Mouse (Mus musculus) testis, adult 2 months (tissue): ENCODE results near the gene Sgca.

ENCODE experiments used
- CTCF ChIP-seq: fragments of 200-500 bp; IDR thresholded peaks from 2 replicates; pipeline ENCODE4 v1.5.1; 2012; ENCODE audit warnings: low read depth, mild to moderate bottlenecking, inconsistent platforms, low read length, moderate library complexity; ENCODE audit not compliant: control insufficient read depth, insufficient read depth, insufficient replicate concordance
- POLR2A ChIP-seq: fragments of 200-500 bp; IDR thresholded peaks from 2 replicates; pipeline ENCODE4 v1.6.1; 2012; ENCODE audit warnings: low read depth, mild to moderate bottlenecking, inconsistent platforms, low read length, moderate library complexity; ENCODE audit not compliant: control insufficient read depth

DNA sequence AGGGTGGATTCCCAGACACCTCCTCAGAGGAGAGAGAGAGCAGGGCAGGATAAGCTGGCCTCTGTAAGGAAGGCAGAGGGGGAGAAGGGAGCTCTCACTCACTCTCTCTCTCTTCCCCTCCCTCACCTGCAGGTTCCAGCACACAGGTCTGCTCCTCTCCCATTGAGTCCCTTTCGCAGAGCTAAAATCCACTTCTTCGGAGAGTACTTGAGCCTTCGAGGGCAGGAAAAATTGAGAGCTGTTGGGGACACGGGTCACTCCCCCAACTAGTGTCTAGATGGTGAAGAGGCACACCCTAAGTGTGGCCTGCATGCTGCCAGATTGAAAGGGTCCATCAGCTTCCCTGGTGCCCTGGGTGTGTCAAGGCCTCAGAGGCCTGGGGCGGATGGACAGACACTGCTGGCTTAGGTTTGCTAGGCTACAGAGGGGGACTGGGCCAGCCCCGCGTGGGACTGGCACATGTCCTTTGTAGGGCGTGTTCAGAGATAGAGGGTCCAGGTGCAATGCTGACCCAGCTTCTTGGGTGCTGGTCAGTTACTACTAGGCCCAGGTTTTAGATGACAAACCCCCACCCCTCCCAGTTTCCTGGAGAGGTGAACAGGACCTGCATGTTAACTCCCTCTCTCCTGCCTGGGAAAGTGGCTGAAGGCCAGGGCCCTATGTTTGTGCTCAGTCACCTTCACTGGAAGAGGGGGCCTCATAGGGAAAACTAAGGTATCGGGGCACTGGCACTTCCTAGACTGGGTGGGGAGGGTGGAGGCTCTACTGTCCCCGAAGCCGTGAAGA is 49.3 kb upstream of the Sgca start:
- TF ChIP-seq CTCF, result no peak
- TF ChIP-seq POLR2A, result no peak
